Mouse (Mus musculus) stomach, postnatal 0 days (tissue): ENCODE measurements at regions not wholly inside any gene's neighbourhood (a gene's known extent, or its start where the extent isn't known, plus 50 kb on each side); places are given as distances from the start of the nearest gene placed in this dataset.

Experiments used
- ATAC-seq: fragments of 200-750 bp; cut with Nextera tagmentation; 2 replicates; pipeline ENCODE4 v1.8.0; 2017; ENCODE audit not compliant: low FRiP score, low TSS enrichment
- DNase-seq: peaks from one replicate; pipeline ENCODE4 v3.0.0-alpha.2; 2016; ENCODE audit warnings: low spot score
- H3K27ac ChIP-seq: fragments of 300-500 bp; sonication (generic); replicated peaks from 2 replicates; pipeline ENCODE4 v1.5.1; 2014; ENCODE audit warnings: mild to moderate bottlenecking, control low read depth
- H3K27me3 ChIP-seq: fragments of 300-500 bp; sonication (generic); 2 replicates; pipeline ENCODE4 v1.6.1; 2014; ENCODE audit warnings: low read length; ENCODE audit not compliant: control insufficient read depth, insufficient read depth
- H3K36me3 ChIP-seq: fragments of 300-500 bp; sonication (generic); 2 replicates; pipeline ENCODE4 v1.6.1; 2014; ENCODE audit warnings: low read length, mixed read lengths; ENCODE audit not compliant: control insufficient read depth, insufficient read depth
- H3K4me1 ChIP-seq: fragments of 300-500 bp; sonication (generic); replicated peaks from 2 replicates; pipeline ENCODE4 v1.6.1; 2014; ENCODE audit warnings: antibody characterized with exemption; ENCODE audit not compliant: control insufficient read depth, insufficient read depth
- H3K4me2 ChIP-seq: fragments of 300-500 bp; sonication (generic); replicated peaks from 2 replicates; pipeline ENCODE4 v1.6.1; 2014; ENCODE audit warnings: low read depth, mild to moderate bottlenecking, control low read depth, moderate library complexity
- H3K4me3 ChIP-seq: fragments of 300-500 bp; sonication (generic); 2 replicates; pipeline ENCODE4 v1.5.1; 2014; ENCODE audit warnings: low read depth, low read length, control low read depth
- H3K9ac ChIP-seq: fragments of 300-500 bp; sonication (generic); 2 replicates; pipeline ENCODE4 v1.6.1; 2014; ENCODE audit warnings: mild to moderate bottlenecking, low read length, control low read depth, mixed read lengths
- H3K9me3 ChIP-seq: fragments of 300-500 bp; sonication (generic); 2 replicates; pipeline ENCODE4 v1.6.1; 2016; ENCODE audit warnings: low read length; ENCODE audit not compliant: control insufficient read depth
- CTCF ChIP-seq: IDR thresholded peaks from 2 replicates; pipeline ENCODE4 v1.5.1; 2016; ENCODE audit warnings: antibody characterized with exemption, low read depth, mild to moderate bottlenecking, moderate library complexity
- EP300 ChIP-seq: optimal IDR thresholded peaks from 2 replicates; pipeline ENCODE3; 2016; ENCODE audit warnings: antibody characterized with exemption
- WGBS: fragments of 180-500 bp; shearing (Covaris S2); extraction: QIAGEN DNeasy Blood & Tissue Kit; methylation state at CpG from one replicate; pipeline ENCODE4 v1.1.7; 2014; 5-methylcytosine and 5-hydroxymethylcytosine counted together

- no peak overlapping the region for H3K4me2 ChIP-seq
- H3K9ac ChIP-seq, result no peak overlapping the region
- no peak for DNase-seq
- H3K9me3 ChIP-seq, result no peaks in the 10 kb centered on the region
- TF ChIP-seq CTCF (no peak), EP300 (no peak)
- no peak overlapping the region for H3K4me3 ChIP-seq
- H3K4me1 ChIP-seq, result no peaks in the 10 kb centered on the region
- no peaks in the 10 kb centered on the region for H3K27me3 ChIP-seq
- no peak for ATAC-seq
- H3K36me3 ChIP-seq, result no peaks in the 10 kb centered on the region
- 77% methylated on average over 2 of the region's 2 CpGs for WGBS
- no peak overlapping the region for H3K27ac ChIP-seq
Measured at GRCm38 (mm10) chr8:10821901-10822300, 186.4 kb downstream of the Irs2 start.

DNA sequence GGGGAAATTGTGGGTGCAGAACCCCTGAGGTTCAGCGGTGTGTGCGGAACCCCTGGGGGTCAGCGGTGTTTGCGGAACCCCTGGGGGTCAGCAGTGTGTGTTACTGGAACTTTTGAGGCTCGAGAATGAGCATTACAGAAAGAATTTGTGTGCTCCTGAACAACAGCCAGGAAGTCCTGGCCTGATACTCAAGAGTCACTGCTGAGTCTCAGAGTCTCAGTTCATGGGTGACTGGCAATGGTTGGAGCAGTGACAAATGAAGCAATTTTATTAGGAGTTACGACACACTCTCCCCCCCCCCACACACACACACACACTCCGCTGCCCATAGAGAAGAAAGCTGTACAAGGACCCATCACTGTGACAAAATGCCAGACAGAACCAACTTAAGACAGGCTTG, 193.8 kb downstream of the Irs2 start:
- no peak for ATAC-seq

GRCm38 (mm10) chr8:10812060-10812670, 196.1 kb downstream of the Irs2 start:
- no peak overlapping the region for H3K4me2 ChIP-seq
- peak; percentile 21; the same call in 1 of the 2 replicates for TF ChIP-seq CTCF
- TF ChIP-seq EP300, result no peak
- no peaks in the 10 kb centered on the region for H3K36me3 ChIP-seq
- WGBS, result 68% methylated on average over 10 of the region's 10 CpGs
- H3K27me3 ChIP-seq, result no peaks in the 10 kb centered on the region
- no peak overlapping the region for H3K27ac ChIP-seq
- no peak overlapping the region for H3K9ac ChIP-seq
- DNase-seq, result no peak
- H3K4me3 ChIP-seq, result no peak overlapping the region
- no peaks in the 10 kb centered on the region for H3K9me3 ChIP-seq
- no peak for ATAC-seq
- H3K4me1 ChIP-seq, result no peaks in the 10 kb centered on the region

More for the DNA sequence above, 193.8 kb downstream of the Irs2 start:
- DNase-seq, result no peak
- H3K9me3 ChIP-seq, result no peaks in the 10 kb centered on the region
- no peak overlapping the region for H3K4me2 ChIP-seq
- H3K4me3 ChIP-seq, result no peak overlapping the region
- H3K4me1 ChIP-seq, result no peaks in the 10 kb centered on the region
- no peak for TF ChIP-seq CTCF
- TF ChIP-seq EP300, result no peak
- H3K36me3 ChIP-seq, result no peaks in the 10 kb centered on the region
- H3K9ac ChIP-seq, result no peak overlapping the region
- H3K27me3 ChIP-seq, result no peaks in the 10 kb centered on the region
- WGBS, result 76% methylated on average over 7 of the region's 7 CpGs
- H3K27ac ChIP-seq, result no peak overlapping the region

DNA sequence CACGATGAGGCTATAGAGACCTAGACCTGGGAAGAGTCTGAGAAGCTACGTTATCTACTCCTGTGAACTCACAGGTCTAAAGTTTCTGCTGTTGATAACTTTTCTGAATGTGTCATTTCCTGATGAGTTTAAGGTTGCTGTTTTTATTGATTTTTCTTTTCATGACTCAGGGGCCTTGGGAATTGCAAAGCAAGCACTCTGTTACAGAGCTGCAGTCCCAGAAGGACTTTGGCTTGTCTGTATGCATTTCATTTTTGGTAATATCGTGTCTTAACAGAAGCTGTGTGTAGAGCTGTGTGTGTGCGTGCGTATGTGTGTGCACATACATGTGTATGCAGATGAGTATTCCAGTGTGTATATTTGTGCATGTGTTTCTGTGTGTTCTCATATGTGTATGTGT, 201.2 kb downstream of the Irs2 start:
- no peak for ATAC-seq

DNA sequence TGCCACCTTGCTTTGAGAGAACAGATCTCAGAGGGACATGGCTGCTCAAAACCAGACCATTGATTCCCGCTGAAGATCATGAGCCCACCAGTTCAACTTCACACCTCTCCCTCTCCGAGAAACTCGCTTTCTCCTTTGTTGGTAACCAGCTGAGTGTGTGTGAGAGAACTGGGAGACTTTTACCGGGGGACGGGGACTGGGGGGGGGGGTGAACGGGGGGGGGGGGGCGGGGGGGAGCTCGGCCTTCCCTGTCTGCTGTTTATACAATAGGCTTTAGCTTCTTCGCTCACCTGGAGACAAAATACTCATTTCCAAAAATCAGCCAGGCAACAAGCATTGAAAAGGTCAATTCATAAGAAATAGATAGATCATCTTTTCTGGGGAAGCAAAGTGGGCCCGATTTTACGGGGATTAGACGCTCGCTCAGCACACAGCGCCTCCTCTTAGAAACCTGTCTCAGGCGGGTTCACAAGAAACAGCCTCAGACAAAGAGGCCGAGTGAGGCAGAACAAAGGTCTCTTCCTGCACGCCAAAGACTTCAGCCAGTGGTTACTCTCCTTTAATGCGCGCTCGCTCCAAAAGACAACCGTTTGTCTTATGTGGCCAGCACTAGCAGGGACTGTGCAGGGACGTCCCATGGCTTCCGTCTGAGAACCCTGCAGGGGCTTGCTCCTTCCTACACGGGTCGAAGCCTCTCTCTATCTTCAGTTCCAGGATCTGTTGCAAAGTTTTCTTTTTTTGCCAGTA, 202.7 kb downstream of the Irs2 start:
- Histone ChIP-seq H3K9ac (no peak overlapping the region), H3K4me2 (no peak overlapping the region), H3K4me1 (no peaks in the 10 kb centered on the region), H3K4me3 (no peak overlapping the region), H3K27me3 (no peaks in the 10 kb centered on the region), H3K9me3 (no peaks in the 10 kb centered on the region), H3K36me3 (no peaks in the 10 kb centered on the region), H3K27ac (no peak overlapping the region)
- no peak for DNase-seq
- ATAC-seq, result no peak
- TF ChIP-seq CTCF (no peak), EP300 (no peak)
- WGBS, result 15% methylated on average over 24 of the region's 25 CpGs

More for the DNA sequence above, 201.2 kb downstream of the Irs2 start:
- no peak overlapping the region for H3K27ac ChIP-seq
- no peaks in the 10 kb centered on the region for H3K36me3 ChIP-seq
- no peak overlapping the region for H3K4me3 ChIP-seq
- no peak for TF ChIP-seq CTCF
- no peak for TF ChIP-seq EP300
- no peaks in the 10 kb centered on the region for H3K9me3 ChIP-seq
- H3K9ac ChIP-seq, result no peak overlapping the region
- 92% methylated on average over 5 of the region's 5 CpGs for WGBS
- no peak overlapping the region for H3K4me2 ChIP-seq
- no peaks in the 10 kb centered on the region for H3K27me3 ChIP-seq
- no peak for DNase-seq
- H3K4me1 ChIP-seq, result no peaks in the 10 kb centered on the region

DNA sequence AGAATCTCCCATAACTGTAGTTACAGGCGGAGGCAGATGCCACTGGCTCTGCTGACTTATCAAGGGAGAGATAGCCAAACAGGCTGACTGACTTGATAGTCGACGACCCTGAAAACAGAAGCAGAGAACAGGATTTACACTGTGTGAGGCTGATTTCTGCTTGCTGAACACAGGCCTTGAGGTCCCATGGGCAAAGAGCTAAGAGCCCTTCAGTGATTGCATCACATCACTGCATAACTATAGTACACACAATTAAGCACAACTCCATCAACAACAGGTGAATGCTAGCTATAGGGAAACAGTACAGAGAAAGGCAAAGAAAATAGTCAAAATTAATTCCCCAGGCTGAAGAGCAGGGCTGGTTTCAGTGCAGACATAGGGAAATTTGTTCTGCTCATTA, 203.3 kb downstream of the Irs2 start:
- no peaks in the 10 kb centered on the region for H3K9me3 ChIP-seq
- H3K27ac ChIP-seq, result no peak overlapping the region
- no peak overlapping the region for H3K4me2 ChIP-seq
- no peak overlapping the region for H3K4me3 ChIP-seq
- ATAC-seq (no peak), DNase-seq (no peak)
- H3K36me3 ChIP-seq, result no peaks in the 10 kb centered on the region
- H3K9ac ChIP-seq, result no peak overlapping the region
- no peaks in the 10 kb centered on the region for H3K4me1 ChIP-seq
- WGBS, result 72% methylated on average over 3 of the region's 3 CpGs
- TF ChIP-seq EP300, result no peak
- TF ChIP-seq CTCF, result no peak
- no peaks in the 10 kb centered on the region for H3K27me3 ChIP-seq
